Mouse (Mus musculus) midbrain, embryonic 13.5 days (tissue): ENCODE measurements around the gene Unkl. TPM values are rescaled to one million over a fixed set of nuclear protein-coding genes. Genes with fewer than 3 reads are reported as not detected.

Source experiments
- ATAC-seq: fragments of 200-750 bp; cut with Nextera tagmentation; 2 replicates; pipeline ENCODE4 v1.8.0; 2017; ENCODE audit warnings: mild to moderate bottlenecking, moderate TSS enrichment, moderate library complexity
- H3K27ac ChIP-seq: fragments of 300-500 bp; sonication (generic); 2 replicates; pipeline ENCODE4 v1.5.1; 2015; ENCODE audit warnings: inconsistent platforms, mild to moderate bottlenecking, moderate library complexity
- H3K27me3 ChIP-seq: fragments of 300-500 bp; sonication (generic); 2 replicates; pipeline ENCODE4 v1.6.1; 2015; ENCODE audit warnings: mild to moderate bottlenecking, inconsistent platforms
- H3K36me3 ChIP-seq: fragments of 300-500 bp; sonication (generic); 2 replicates; pipeline ENCODE4 v1.6.1; 2015; ENCODE audit warnings: mild to moderate bottlenecking, inconsistent platforms
- H3K4me1 ChIP-seq: fragments of 300-500 bp; sonication (generic); replicated peaks from 2 replicates; pipeline ENCODE4 v1.6.1; 2015; ENCODE audit warnings: inconsistent platforms
- H3K4me2 ChIP-seq: fragments of 300-500 bp; sonication (generic); replicated peaks from 2 replicates; pipeline ENCODE4 v1.6.1; 2015; ENCODE audit warnings: moderate library complexity, mild to moderate bottlenecking, inconsistent platforms
- H3K4me3 ChIP-seq: fragments of 300-500 bp; sonication (generic); replicated peaks from 2 replicates; pipeline ENCODE4 v1.5.1; 2015; ENCODE audit warnings: mild to moderate bottlenecking, inconsistent platforms
- H3K9ac ChIP-seq: fragments of 300-500 bp; sonication (generic); replicated peaks from 2 replicates; pipeline ENCODE4 v1.6.1; 2015; ENCODE audit warnings: mild to moderate bottlenecking, inconsistent platforms
- H3K9me3 ChIP-seq: fragments of 300-500 bp; sonication (generic); 2 replicates; pipeline ENCODE4 v1.6.1; 2016; ENCODE audit warnings: mild to moderate bottlenecking, inconsistent platforms
- WGBS: fragments of 180-500 bp; shearing (Covaris S2); methylation state at CpG from one replicate; pipeline ENCODE4 v1.1.7; 2015; 5-methylcytosine and 5-hydroxymethylcytosine counted together
- microRNA-seq: library from miRNA; unstranded; fragments of <30 nt; microRNA quantifications from one replicate; pipeline ENCODE4, GENCODE M21; 2016
- polyA plus RNA-seq: library from polyadenylated mRNA; unstranded; fragments of >200 nt; fragmentation: Nextera tagmentation; extraction: Ambion mirVana; gene quantifications from 2 replicates; pipeline ENCODE4 v1.2.1, GENCODE M21; 2015

Gene Unkl
- polyA plus RNA-seq, 1 experiment from 2014 or later, result 13.0 TPM

DNA sequence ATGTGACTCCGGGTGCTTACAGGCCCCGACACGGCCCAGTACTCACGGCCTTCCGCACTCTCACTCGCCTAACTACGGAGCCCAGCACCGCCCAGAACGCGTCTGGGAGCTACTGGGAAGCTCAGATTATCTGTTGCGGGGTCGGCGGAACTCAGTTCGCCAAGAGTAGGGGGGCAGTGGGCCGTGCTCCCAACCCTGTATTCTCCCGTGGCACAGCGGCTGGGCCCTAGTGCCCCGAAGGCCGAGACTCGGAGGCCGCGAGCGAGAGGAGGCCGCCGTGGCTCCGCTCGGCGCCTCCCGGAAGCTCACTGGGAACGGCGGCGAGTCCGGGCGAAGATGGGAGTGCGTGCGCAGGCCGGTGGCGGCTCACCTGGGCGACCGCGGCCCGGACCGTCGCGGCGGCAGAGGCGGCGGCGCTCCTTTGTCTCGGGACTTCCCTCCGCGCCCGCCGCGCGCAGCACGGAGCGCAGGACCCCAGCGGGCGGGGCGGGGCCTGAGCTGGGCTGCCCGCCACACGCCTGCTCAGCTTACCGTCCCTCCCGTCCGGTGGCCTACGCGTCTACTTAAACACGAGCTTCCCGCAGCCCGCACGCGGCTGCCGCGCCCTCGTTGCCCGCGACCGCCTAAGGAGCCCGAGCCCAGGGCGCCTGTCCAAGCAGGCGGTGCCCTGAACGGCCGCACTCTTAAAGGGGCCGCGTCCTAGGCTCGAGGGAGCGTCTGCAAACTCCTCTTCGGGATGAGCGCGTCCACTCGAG, 84.9 kb downstream of the Unkl start:
- peak overlapping the region; percentile 99 for H3K27ac ChIP-seq
- WGBS, result under 1% methylated on average over 76 of the region's 92 CpGs
- H3K36me3 ChIP-seq, result peaks cover 19% of the 10 kb centered on the region
- H3K4me2 ChIP-seq, result peak overlapping the region; percentile 97
- peak overlapping the region; percentile 86 for H3K4me3 ChIP-seq
- peak; percentile 93 for ATAC-seq
- H3K27me3 ChIP-seq, result 0 out of 2 replicates have a peak, but pooled peaks cover 5% of the 10 kb centered on the region
- peaks cover 44% of the 10 kb centered on the region for H3K4me1 ChIP-seq
- H3K9ac ChIP-seq, result peak overlapping the region; percentile 99
- no peaks in the 10 kb centered on the region for H3K9me3 ChIP-seq

GRCm38 (mm10) chr17:25273706-25274501, 85.7 kb downstream of the Unkl start:
- peak overlapping the region; percentile 99 for H3K9ac ChIP-seq
- peaks cover 42% of the 10 kb centered on the region for H3K4me1 ChIP-seq
- peak overlapping the region; percentile 86 for H3K4me3 ChIP-seq
- H3K27ac ChIP-seq, result peak overlapping the region; percentile 99
- ATAC-seq, result peak; percentile 88
- under 1% methylated on average over 45 of the region's 45 CpGs for WGBS
- peaks cover 11% of the 10 kb centered on the region for H3K36me3 ChIP-seq
- H3K4me2 ChIP-seq, result peak overlapping the region; percentile 47
- no peaks in the 10 kb centered on the region for H3K9me3 ChIP-seq
- H3K27me3 ChIP-seq, result 0 out of 2 replicates have a peak, but pooled peaks cover 5% of the 10 kb centered on the region

DNA sequence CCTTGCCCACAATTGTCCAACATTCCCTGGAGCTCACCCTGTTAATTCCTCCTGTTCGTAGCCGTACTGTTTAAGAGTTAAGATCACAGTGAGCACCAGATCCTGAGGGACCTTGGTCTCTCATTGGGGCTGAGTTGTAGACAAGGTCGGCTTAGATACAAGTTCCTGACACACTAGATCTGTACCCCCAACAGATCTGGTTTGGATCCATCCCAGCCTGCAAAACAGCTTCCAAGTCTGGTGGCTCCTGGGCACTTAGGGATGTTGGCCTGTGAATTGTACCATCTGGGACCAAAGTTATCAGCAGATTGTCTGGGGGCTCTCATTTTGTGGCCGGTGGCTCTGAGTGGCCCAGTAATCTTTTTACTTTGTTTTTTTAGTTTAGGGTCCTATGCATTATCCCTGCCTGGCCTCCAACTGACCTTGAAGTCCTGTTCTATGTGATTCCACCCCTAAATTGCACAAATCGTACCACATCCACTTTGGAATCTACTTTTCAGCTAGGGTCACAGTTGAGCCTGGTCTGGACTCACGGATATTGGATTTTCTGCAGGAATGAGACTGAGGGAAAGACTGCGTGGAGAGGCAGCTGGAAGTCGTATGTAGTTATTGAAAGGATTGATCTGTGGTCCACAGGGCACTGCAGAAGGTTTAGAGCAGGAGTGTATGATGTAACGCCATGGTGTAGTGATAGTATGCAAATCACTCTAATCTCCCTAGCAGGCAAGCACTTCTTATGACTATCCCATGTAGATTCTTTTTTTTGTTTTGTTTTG, 86.6 kb downstream of the Unkl start, which contains the start of gene Ube2i:
Gene Ube2i (minus strand): TSS at position 52 of the 776 bp plus-strand sequence.
- H3K27me3 ChIP-seq, result 0 out of 2 replicates have a peak, but pooled peaks cover 5% of the 10 kb centered on the region
- 80% methylated on average over 9 of the region's 9 CpGs for WGBS
- no peaks in the 10 kb centered on the region for H3K9me3 ChIP-seq
- H3K27ac ChIP-seq, result peak within 1 kb of the TSS; percentile 99
- peak within 1 kb of the TSS; percentile 99 for H3K9ac ChIP-seq
- no peak for ATAC-seq
- H3K4me1 ChIP-seq, result peaks cover 34% of the 10 kb centered on the region
- H3K4me3 ChIP-seq, result peak within 1 kb of the TSS; percentile 86
- peak within 1 kb of the TSS; percentile 47 for H3K4me2 ChIP-seq
- H3K36me3 ChIP-seq, result peaks cover 2% of the 10 kb centered on the region

DNA sequence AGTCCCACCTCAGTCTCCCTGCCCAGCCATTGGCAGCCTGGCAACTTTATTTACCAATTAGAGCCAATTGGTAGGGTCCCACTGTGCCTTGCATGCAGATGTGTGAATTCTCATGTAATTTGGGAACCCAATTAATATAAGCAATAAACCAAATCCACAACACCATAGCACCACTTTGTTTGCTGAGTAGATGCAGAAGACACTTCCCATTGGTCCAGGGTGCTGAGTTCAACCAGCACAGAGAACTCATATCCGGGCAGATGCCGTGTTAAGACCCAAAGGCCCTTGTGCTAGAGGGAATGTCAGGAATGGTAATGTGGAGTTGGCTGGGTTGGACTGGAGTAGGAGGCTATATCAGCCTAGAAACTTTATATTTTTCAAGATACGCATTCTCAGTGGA, 87.6 kb downstream of the Unkl start:
- WGBS, result 94% methylated on average over 3 of the region's 3 CpGs
- ATAC-seq, result no peak
- no peak overlapping the region for H3K27ac ChIP-seq

DNA sequence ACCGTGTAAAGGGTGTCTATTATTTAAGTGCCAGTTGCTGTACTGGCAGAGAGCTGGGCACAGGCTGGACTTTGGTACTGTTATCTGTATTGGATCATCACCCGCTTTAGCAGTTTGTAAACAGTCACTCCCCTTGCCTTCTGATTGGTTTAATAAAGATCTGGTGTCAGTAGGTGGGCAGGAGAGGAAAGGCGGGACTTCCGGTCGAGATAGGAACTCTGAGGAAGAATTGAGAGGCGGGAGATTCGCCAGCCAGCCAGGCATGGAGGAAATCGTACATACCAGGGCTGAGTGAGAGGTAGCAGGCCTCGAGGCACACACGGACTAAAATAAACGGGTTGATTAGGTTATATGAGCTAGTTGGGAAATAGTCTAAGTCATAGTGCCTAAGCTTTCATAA, 93.9 kb downstream of the Unkl start:
- no peak overlapping the region for H3K4me3 ChIP-seq
- H3K36me3 ChIP-seq, result no peaks in the 10 kb centered on the region
- no peaks in the 10 kb centered on the region for H3K4me1 ChIP-seq
- no peak for ATAC-seq
- no peak overlapping the region for H3K27ac ChIP-seq
- H3K4me2 ChIP-seq, result no peak overlapping the region
- 51% methylated on average over 11 of the region's 11 CpGs for WGBS
- peaks cover 9% of the 10 kb centered on the region; the same call in 1 of the 2 replicates for H3K27me3 ChIP-seq
- no peaks in the 10 kb centered on the region for H3K9me3 ChIP-seq
- no peak overlapping the region for H3K9ac ChIP-seq

More for the DNA sequence above, 87.6 kb downstream of the Unkl start:
- Histone ChIP-seq H3K9me3 (no peaks in the 10 kb centered on the region), H3K9ac (no peak overlapping the region), H3K4me2 (no peak overlapping the region), H3K36me3 (no peaks in the 10 kb centered on the region), H3K4me1 (peaks cover 23% of the 10 kb centered on the region), H3K27me3 (peaks cover 9% of the 10 kb centered on the region; the same call in 1 of the 2 replicates), H3K4me3 (no peak overlapping the region)

Small RNAs within 50 kb of the gene (microRNA-seq; reads per million reads assigned to microRNA genes)
- gene Mir3547, result 3.9 reads per million, percentile 16 among the genes with 10 or more reads in this experiment

Other genes with a start within 250 kb of the Unkl start
- gene Jpt2, start 227.7 kb upstream of the Unkl start, polyA plus RNA-seq, result 146 and 161 TPM in 2 replicates
- 7.0 and 8.2 TPM in 2 replicates for gene Cramp1l, start 172.6 kb upstream of the Unkl start, polyA plus RNA-seq
- 19.1 and 19.8 TPM in 2 replicates for gene Ift140, start 172.3 kb upstream of the Unkl start, polyA plus RNA-seq
- 9.4 and 10.8 TPM in 2 replicates for gene Tmem204, start 104.8 kb upstream of the Unkl start, polyA plus RNA-seq
- 45.3 and 48.0 TPM in 2 replicates for gene Telo2, start 72.4 kb upstream of the Unkl start, polyA plus RNA-seq
- gene Ptx4, start 67.6 kb upstream of the Unkl start, polyA plus RNA-seq, result not detected in 2 replicates
- gene Clcn7, start 55.0 kb upstream of the Unkl start, polyA plus RNA-seq, result 29.1 and 29.7 TPM in 2 replicates
- not detected in 2 replicates for gene Ccdc154, start 25.9 kb upstream of the Unkl start, polyA plus RNA-seq
- not detected in 2 replicates for gene Gm38655, start 12.9 kb upstream of the Unkl start, polyA plus RNA-seq
- 36.1 and 37.1 TPM in 2 replicates for gene BC003965, start 3.8 kb upstream of the Unkl start, polyA plus RNA-seq
- 86.0 and 90.4 TPM in 2 replicates for gene Gnptg, start 51.7 kb downstream of the Unkl start, polyA plus RNA-seq
- 61.1 and 63.1 TPM in 2 replicates for gene Tsr3, start 51.8 kb downstream of the Unkl start, polyA plus RNA-seq
- gene Baiap3, start 68.0 kb downstream of the Unkl start, polyA plus RNA-seq, result 8.7 and 9.2 TPM in 2 replicates
- gene Ube2i, start 86.2 kb downstream of the Unkl start, polyA plus RNA-seq, result 672 and 679 TPM in 2 replicates
- not detected in 2 replicates for gene Prss34, start 110.0 kb downstream of the Unkl start, polyA plus RNA-seq
- not detected in 2 replicates for gene Prss28, start 120.2 kb downstream of the Unkl start, polyA plus RNA-seq
- not detected in 2 replicates for gene Prss29, start 130.3 kb downstream of the Unkl start, polyA plus RNA-seq
- not detected in 2 replicates for gene Tpsab1, start 157.2 kb downstream of the Unkl start, polyA plus RNA-seq
- not detected in 2 replicates for gene Tpsb2, start 177.9 kb downstream of the Unkl start, polyA plus RNA-seq
- gene Tpsg1, start 180.9 kb downstream of the Unkl start, polyA plus RNA-seq, result 1.1 TPM in 1 of 2 replicates, not detected in the other
- 8.6 and 11.5 TPM in 2 replicates for gene Cacna1h, start 245.4 kb downstream of the Unkl start, polyA plus RNA-seq